Mouse (Mus musculus) lung, embryonic 15.5 days (tissue): ENCODE data around the gene Acss1. TPM values are rescaled to one million over a fixed set of nuclear protein-coding genes. Genes with fewer than 3 reads are reported as not detected.

Experiments
- ATAC-seq: fragments of 200-750 bp; cut with Nextera tagmentation; 2 replicates; pipeline ENCODE4 v1.8.0; 2017; ENCODE audit warnings: moderate number of reproducible peaks, borderline replicate concordance; ENCODE audit not compliant: low FRiP score, low TSS enrichment; ENCODE audit errors: extremely low read depth
- H3K27ac ChIP-seq: fragments of 300-500 bp; sonication (generic); 2 replicates; pipeline ENCODE4 v1.5.1; 2015; ENCODE audit warnings: moderate library complexity, mild to moderate bottlenecking, inconsistent platforms
- H3K27me3 ChIP-seq: fragments of 300-500 bp; sonication (generic); 2 replicates; pipeline ENCODE4 v1.6.1; 2015; ENCODE audit warnings: inconsistent platforms
- H3K36me3 ChIP-seq: fragments of 300-500 bp; sonication (generic); 2 replicates; pipeline ENCODE4 v1.6.1; 2015; ENCODE audit warnings: inconsistent platforms
- H3K4me1 ChIP-seq: fragments of 300-500 bp; sonication (generic); 2 replicates; pipeline ENCODE4 v1.6.1; 2015; ENCODE audit warnings: inconsistent platforms
- H3K4me2 ChIP-seq: fragments of 300-500 bp; sonication (generic); 2 replicates; pipeline ENCODE4 v1.6.1; 2015; ENCODE audit warnings: inconsistent platforms, mild to moderate bottlenecking, moderate library complexity
- H3K4me3 ChIP-seq: fragments of 300-500 bp; sonication (generic); 2 replicates; pipeline ENCODE4 v1.5.1; 2015; ENCODE audit warnings: mild to moderate bottlenecking, inconsistent platforms
- H3K9ac ChIP-seq: fragments of 300-500 bp; sonication (generic); 2 replicates; pipeline ENCODE4 v1.6.1; 2015; ENCODE audit warnings: inconsistent platforms
- H3K9me3 ChIP-seq: fragments of 300-500 bp; sonication (generic); 2 replicates; pipeline ENCODE4 v1.6.1; 2016; ENCODE audit warnings: inconsistent platforms
- WGBS: fragments of 180-500 bp; shearing (Covaris S2); methylation state at CpG from one replicate; pipeline ENCODE4 v1.1.7; 2015; 5-methylcytosine and 5-hydroxymethylcytosine counted together
- polyA plus RNA-seq: library from polyadenylated mRNA; unstranded; fragments of >200 nt; fragmentation: Nextera tagmentation; extraction: Ambion mirVana; gene quantifications from 2 replicates; pipeline ENCODE4 v1.2.1, GENCODE M21; 2015

Acss1 gene
- polyA plus RNA-seq, 1 experiment from 2014 or later: 8.8 TPM

- Histone ChIP-seq H3K4me1 (no peaks in the 10 kb centered on the region), H3K4me2 (no peak overlapping the region), H3K9me3 (no peaks in the 10 kb centered on the region), H3K27me3 (no peaks in the 10 kb centered on the region), H3K9ac (no peak overlapping the region), H3K27ac (no peak overlapping the region), H3K4me3 (no peak overlapping the region), H3K36me3 (no peaks in the 10 kb centered on the region)
- ATAC-seq: no peak
- WGBS: 0% methylated on average over 3 of the region's 3 CpGs
Observed at GRCm38 (mm10) chr2:150678392-150678791, 10.1 kb upstream of the Acss1 start.

DNA sequence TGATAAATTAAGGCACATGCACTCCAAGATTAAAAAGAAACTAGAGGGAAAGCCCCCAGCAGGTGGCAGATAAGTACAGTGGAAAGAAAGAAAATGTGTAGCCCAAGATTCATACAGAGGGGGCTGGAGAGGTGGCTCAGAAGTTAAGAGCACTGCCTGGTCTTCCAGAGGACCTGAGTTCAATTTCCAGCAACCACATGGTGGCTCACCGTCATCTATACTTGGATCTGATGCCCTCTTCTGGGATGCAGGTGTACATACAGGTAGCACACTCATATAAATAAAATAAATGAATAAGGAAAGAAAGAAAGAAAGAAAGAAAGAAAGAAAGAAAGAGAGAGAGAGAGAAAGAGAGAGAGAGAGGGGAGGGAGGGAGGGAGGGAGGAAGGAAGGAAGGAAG is 7.2 kb upstream of the Acss1 start:
- H3K9ac ChIP-seq: no peak overlapping the region
- H3K27ac ChIP-seq: no peak overlapping the region
- H3K4me3 ChIP-seq: no peak overlapping the region
- no peaks in the 10 kb centered on the region for H3K9me3 ChIP-seq
- no peaks in the 10 kb centered on the region for H3K27me3 ChIP-seq
- no peak overlapping the region for H3K4me2 ChIP-seq
- H3K4me1 ChIP-seq: no peaks in the 10 kb centered on the region
- no peak for ATAC-seq
- no peaks in the 10 kb centered on the region for H3K36me3 ChIP-seq
- 13% methylated on average over 1 of the region's 1 CpGs for WGBS

DNA sequence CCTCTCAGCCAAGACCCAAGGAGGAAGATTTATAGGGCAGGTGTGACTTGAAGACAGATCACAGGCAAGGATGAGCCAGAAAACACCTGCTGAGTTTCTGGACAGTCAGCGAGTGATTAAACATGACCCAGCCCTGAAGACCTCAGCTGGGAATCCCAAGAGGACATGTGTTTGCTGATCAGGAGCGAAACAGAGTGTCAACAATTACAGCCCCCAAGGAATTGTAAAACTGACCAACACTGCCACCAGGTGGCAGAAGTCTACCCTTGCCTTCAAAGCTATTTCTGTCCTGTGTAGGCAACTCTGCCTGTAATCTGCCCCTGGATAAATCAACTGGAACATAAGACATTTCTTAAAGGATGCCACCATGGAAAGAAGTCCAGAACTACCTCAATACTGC is 6.6 kb upstream of the Acss1 start:
- peak; percentile 12; the same call in 1 of the 2 replicates for ATAC-seq
- Histone ChIP-seq H3K4me3 (no peak overlapping the region), H3K9me3 (no peaks in the 10 kb centered on the region), H3K4me2 (no peak overlapping the region), H3K36me3 (no peaks in the 10 kb centered on the region), H3K27ac (no peak overlapping the region), H3K4me1 (no peaks in the 10 kb centered on the region), H3K27me3 (no peaks in the 10 kb centered on the region), H3K9ac (no peak overlapping the region)
- WGBS: 2% methylated on average over 2 of the region's 2 CpGs

- no peak overlapping the region for H3K4me2 ChIP-seq
- ATAC-seq: no peak
- no peaks in the 10 kb centered on the region for H3K36me3 ChIP-seq
- no peak overlapping the region for H3K27ac ChIP-seq
- H3K4me3 ChIP-seq: no peak overlapping the region
- no peak overlapping the region for H3K9ac ChIP-seq
- H3K27me3 ChIP-seq: no peaks in the 10 kb centered on the region
- no peaks in the 10 kb centered on the region for H3K9me3 ChIP-seq
- WGBS: 79% methylated on average over 11 of the region's 11 CpGs
- 0 out of 2 replicates have a peak, but pooled peaks cover 3% of the 10 kb centered on the region for H3K4me1 ChIP-seq
Observed at GRCm38 (mm10) chr2:150673929-150674328, 5.6 kb upstream of the Acss1 start.

DNA sequence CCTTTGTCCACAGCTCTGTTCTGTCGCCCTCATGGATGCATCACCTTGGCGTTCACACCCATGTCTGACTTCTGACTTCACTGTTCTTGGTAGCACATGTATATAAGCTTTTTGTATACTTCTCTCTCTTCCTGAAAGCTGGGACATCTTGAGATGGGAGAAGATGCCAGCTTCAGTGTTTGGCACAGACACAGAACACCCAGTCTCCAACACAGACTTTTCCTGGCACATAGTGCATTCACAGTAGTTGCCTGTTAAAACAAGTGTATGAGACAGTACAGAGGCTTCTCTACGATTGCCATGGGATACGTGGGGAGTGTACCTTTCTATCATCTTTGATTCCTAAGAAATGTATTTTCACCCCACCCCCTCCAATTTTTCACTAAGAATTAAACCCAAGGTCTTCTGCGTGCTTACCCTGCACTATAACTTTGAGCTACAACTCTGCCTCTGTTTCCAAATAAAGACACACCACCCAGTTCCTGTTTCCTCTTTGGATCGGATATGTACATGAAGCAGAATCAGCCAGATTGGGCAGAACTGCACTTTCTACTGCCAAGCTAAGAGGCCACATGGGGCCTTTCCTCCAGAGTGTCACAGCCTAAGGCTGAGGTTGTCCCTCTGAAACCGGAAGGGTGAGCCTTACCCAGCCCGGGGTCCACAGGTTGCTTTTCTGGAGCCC is 3.5 kb upstream of the Acss1 start:
- H3K36me3 ChIP-seq: no peaks in the 10 kb centered on the region
- no peaks in the 10 kb centered on the region for H3K9me3 ChIP-seq
- H3K27ac ChIP-seq: no peak overlapping the region
- H3K27me3 ChIP-seq: peaks cover 8% of the 10 kb centered on the region; the same call in 1 of the 2 replicates
- peaks cover 23% of the 10 kb centered on the region for H3K4me1 ChIP-seq
- WGBS: 69% methylated on average over 8 of the region's 8 CpGs
- no peak overlapping the region for H3K9ac ChIP-seq
- H3K4me2 ChIP-seq: no peak overlapping the region
- no peak overlapping the region for H3K4me3 ChIP-seq
- ATAC-seq: no peak

DNA sequence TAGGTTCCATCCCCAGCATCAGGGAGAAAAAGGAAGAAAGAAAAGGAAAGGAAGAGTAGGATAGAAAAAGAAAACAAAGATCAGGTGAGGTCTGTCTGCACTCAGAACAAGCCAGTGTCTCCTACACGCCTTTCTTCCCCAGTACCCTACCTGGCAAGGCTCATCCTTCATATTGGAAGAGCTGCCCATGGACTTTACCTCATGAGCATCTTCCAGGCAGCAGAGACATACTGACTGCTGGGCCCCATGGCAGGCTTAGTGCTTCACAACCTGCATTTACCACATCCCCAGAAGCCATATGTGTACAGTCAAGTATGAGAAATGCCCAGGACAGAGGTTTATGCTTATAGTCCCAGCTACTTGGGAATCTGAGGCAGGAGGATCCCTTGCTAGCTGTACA is 2.6 kb upstream of the Acss1 start:
- WGBS: 91% methylated on average over 1 of the region's 1 CpGs
- Histone ChIP-seq H3K36me3 (no peaks in the 10 kb centered on the region), H3K4me2 (no peak overlapping the region), H3K4me1 (peaks cover 25% of the 10 kb centered on the region), H3K9ac (no peak overlapping the region), H3K9me3 (no peaks in the 10 kb centered on the region), H3K4me3 (no peak overlapping the region), H3K27ac (no peak overlapping the region), H3K27me3 (peaks cover 10% of the 10 kb centered on the region; the same call in 1 of the 2 replicates)
- ATAC-seq: no peak

DNA sequence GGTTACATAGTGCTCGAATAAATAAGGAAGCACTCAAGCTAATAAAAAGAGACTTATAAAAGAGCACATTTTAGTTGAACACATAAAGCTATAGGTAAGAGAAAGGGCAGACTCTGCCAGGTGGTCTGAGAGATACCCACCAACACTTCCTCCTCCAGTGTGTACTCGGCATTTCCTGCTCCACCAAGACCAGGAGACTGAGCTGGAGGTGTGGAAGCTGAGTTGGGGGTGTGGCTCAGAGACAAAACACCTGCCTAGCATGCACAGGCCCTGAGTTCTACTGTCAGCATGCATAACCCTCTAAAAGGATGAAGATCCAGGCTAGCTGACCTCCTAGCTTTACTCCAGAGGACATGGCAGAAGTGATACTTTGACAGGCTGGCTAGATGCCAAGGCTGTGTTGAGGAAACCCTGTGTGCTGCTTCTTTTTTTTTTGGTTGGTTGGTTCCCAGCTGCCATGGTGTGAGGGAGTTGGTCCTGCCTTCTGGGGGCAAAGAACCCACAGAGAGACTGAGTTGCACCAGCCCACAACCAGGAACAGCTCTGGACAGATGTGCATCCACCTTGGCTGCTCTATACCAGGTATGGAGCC is 1.2 kb upstream of the Acss1 start:
- WGBS: 53% methylated on average over 2 of the region's 2 CpGs
- Histone ChIP-seq H3K27ac (no peak overlapping the region), H3K9me3 (no peaks in the 10 kb centered on the region), H3K4me1 (peaks cover 29% of the 10 kb centered on the region), H3K9ac (no peak overlapping the region), H3K4me2 (no peak overlapping the region), H3K36me3 (no peaks in the 10 kb centered on the region), H3K4me3 (no peak overlapping the region), H3K27me3 (peaks cover 10% of the 10 kb centered on the region; the same call in 1 of the 2 replicates)
- no peak for ATAC-seq

DNA sequence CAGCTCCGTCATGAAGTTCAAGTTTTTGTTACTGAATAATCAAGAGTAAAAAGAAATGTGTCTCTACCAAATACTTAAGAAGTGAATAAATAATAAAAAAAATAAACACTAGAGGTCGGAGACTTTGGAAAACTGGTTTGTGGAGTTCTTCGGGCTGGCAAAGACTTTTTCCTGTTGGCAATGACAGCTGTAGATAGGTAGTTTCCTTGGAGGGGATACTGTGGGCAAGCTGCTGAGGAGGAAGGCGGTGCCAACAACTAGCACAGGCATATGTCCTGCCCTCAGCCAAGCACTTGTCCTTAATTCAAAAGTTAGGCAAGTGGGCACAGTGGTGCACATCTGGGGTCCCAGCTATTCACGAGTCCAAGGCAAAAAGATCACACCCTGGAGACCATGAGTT is 656 bp upstream of the Acss1 start:
- no peak for ATAC-seq
- H3K4me1 ChIP-seq: peaks cover 29% of the 10 kb centered on the region
- H3K27ac ChIP-seq: peak overlapping the region; percentile 30; the same call in 1 of the 2 replicates
- H3K4me3 ChIP-seq: peak overlapping the region; percentile 64; the same call in 1 of the 2 replicates
- no peaks in the 10 kb centered on the region for H3K9me3 ChIP-seq
- WGBS: 50% methylated on average over 5 of the region's 5 CpGs
- peak overlapping the region; percentile 98; the same call in 1 of the 2 replicates for H3K4me2 ChIP-seq
- peaks cover 10% of the 10 kb centered on the region; the same call in 1 of the 2 replicates for H3K27me3 ChIP-seq
- H3K9ac ChIP-seq: no peak overlapping the region
- H3K36me3 ChIP-seq: no peaks in the 10 kb centered on the region

DNA sequence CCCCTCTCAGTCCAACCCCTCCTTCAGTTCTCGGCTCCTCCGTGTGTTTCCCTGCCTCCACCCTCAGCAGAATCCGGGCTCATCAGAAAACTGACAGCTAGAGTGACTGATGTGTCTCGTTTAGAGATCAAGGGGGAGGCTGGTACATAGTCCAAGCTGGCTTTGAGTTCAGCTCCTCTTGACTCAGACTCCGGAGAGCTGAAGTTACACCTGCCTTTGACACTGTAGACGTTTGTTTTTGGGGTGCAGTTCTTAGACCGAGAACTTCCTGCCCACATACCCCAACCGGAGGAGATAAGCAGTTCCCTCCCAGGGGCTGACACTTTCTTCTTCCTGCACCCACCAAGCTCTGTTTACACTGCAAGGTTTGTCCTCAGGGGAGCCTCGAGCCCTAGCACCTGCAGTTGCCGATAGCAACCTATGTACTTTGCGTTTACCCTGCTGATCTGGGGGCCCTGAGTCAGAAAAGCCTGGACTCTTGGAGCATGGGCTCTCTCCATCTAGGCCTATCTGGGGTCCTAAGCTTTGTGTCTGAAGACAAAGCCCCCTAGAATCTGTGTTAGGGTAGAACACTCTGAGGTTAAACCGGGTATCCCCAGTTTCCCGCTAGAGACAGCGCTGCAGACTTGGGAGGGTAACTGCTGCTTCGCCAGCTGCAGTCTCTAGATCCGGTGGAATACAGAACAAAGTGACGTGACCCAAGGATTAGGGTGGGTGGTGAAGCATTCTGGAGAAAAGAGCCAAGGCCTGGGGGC is 1.1 kb downstream of the Acss1 start:
- Histone ChIP-seq H3K4me3 (peak overlapping the region; percentile 64), H3K4me1 (peaks cover 38% of the 10 kb centered on the region), H3K27ac (0 out of 2 replicates have a peak overlapping the region, but pooled peaks have one; percentile 30)

GRCm38 (mm10) chr2:150666723-150667064 is 1.6 kb downstream of the Acss1 start:
- WGBS: 31% methylated on average over 7 of the region's 7 CpGs
- Histone ChIP-seq H3K4me3 (peak overlapping the region; percentile 64), H3K9ac (peak overlapping the region; percentile 55; the same call in 1 of the 2 replicates), H3K4me2 (peak overlapping the region; percentile 98), H3K9me3 (no peaks in the 10 kb centered on the region), H3K27ac (no peak overlapping the region), H3K4me1 (peaks cover 38% of the 10 kb centered on the region), H3K36me3 (no peaks in the 10 kb centered on the region), H3K27me3 (peaks cover 10% of the 10 kb centered on the region; the same call in 1 of the 2 replicates)
- ATAC-seq: no peak

More for the DNA sequence above, 1.1 kb downstream of the Acss1 start:
- peak; percentile 28; the same call in 1 of the 2 replicates for ATAC-seq
- Histone ChIP-seq H3K27me3 (peaks cover 10% of the 10 kb centered on the region; the same call in 1 of the 2 replicates), H3K9ac (peak overlapping the region; percentile 55), H3K36me3 (no peaks in the 10 kb centered on the region), H3K4me2 (peak overlapping the region; percentile 98), H3K9me3 (no peaks in the 10 kb centered on the region)
- 2% methylated on average over 17 of the region's 17 CpGs for WGBS

DNA sequence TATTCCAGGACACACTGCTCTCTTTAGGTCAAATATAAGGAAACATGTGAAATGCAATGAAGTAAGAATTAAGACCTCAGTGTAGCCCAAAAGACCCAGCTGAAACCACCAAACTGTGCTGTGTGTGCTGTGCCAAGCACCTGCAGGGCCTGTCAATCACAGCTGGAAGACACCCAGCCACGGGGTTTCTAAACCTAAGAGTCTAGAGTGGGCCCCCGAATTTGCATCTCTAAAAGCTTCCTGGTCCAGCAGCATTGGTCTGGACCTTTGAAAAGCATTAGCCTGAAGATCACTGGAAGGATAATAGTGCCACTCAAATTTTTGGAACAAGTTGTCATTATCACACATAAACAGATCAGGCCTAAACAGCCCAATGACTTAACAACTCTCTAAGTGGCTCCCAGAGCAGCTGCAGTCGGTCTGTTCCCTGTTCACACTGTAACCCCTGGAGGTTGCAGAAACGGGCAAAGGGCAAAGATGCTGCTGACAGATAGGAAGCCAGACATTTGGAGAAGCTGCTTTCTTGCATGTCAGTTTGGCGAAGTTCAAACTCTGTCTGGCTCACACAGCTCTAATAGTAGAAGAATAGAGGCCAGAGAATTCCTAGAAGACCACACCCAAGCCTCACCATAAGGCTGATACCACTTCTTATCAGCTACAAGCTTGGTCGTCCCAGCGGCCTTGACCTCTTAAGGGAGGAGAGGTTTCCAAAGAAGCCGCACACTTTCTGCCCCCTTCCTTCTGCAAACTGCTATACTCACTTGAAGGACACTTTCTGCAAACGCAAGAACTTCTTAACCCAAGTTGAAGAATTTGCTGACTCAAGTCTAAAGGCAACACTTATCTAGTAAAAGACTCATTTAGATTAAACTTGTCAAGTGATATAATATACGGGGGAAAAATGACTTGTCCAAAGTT is 2.5 kb downstream of the Acss1 start:
- no peak overlapping the region for H3K9ac ChIP-seq
- no peaks in the 10 kb centered on the region for H3K36me3 ChIP-seq
- no peak overlapping the region for H3K4me3 ChIP-seq
- no peak for ATAC-seq
- H3K9me3 ChIP-seq: no peaks in the 10 kb centered on the region
- peaks cover 38% of the 10 kb centered on the region for H3K4me1 ChIP-seq
- H3K4me2 ChIP-seq: no peak overlapping the region
- WGBS: 31% methylated on average over 10 of the region's 10 CpGs
- no peak overlapping the region for H3K27ac ChIP-seq
- peaks cover 10% of the 10 kb centered on the region; the same call in 1 of the 2 replicates for H3K27me3 ChIP-seq
